Mouse (Mus musculus) embryonic facial prominence, embryonic 14.5 days (tissue): Measurements from ENCODE around the gene Stoml2. TPM values are rescaled to one million over a fixed set of nuclear protein-coding genes. Genes with fewer than 3 reads are reported as not detected.

Experiments
- ATAC-seq: fragments of 200-750 bp; cut with Nextera tagmentation; 2 replicates; pipeline ENCODE4 v1.8.0; 2017; ENCODE audit warnings: low read depth, moderate number of reproducible peaks, moderate TSS enrichment
- DNase-seq: peaks from one replicate; pipeline ENCODE4 v3.0.0-alpha.2; 2015; ENCODE audit warnings: low spot score
- H3K27ac ChIP-seq: fragments of 300-500 bp; sonication (generic); replicated peaks from 2 replicates; pipeline ENCODE4 v1.5.1; 2014; ENCODE audit warnings: low read depth, mild to moderate bottlenecking, low read length, moderate library complexity
- H3K27me3 ChIP-seq: fragments of 300-500 bp; sonication (generic); replicated peaks from 2 replicates; pipeline ENCODE4 v1.6.1; 2014; ENCODE audit warnings: low read length; ENCODE audit not compliant: control insufficient read depth, insufficient read depth
- H3K36me3 ChIP-seq: fragments of 300-500 bp; sonication (generic); 2 replicates; pipeline ENCODE4 v1.6.1; 2014; ENCODE audit warnings: low read length, mixed read lengths; ENCODE audit not compliant: control insufficient read depth, insufficient read depth
- H3K4me1 ChIP-seq: fragments of 300-500 bp; sonication (generic); 2 replicates; pipeline ENCODE4 v1.6.1; 2014; ENCODE audit warnings: antibody characterized with exemption, low read length; ENCODE audit not compliant: control insufficient read depth, insufficient read depth
- H3K4me2 ChIP-seq: fragments of 300-500 bp; sonication (generic); 2 replicates; pipeline ENCODE4 v1.6.1; 2014; ENCODE audit warnings: low read depth, mild to moderate bottlenecking, low read length, moderate library complexity, mixed read lengths
- H3K4me3 ChIP-seq: fragments of 300-500 bp; sonication (generic); 2 replicates; pipeline ENCODE4 v1.5.1; 2014; ENCODE audit warnings: low read depth, mild to moderate bottlenecking, low read length
- H3K9ac ChIP-seq: fragments of 300-500 bp; sonication (generic); 2 replicates; pipeline ENCODE4 v1.6.1; 2014; ENCODE audit warnings: low read depth, mild to moderate bottlenecking, low read length, moderate library complexity, mixed read lengths
- H3K9me3 ChIP-seq: fragments of 300-500 bp; sonication (generic); 2 replicates; pipeline ENCODE4 v1.6.1; 2016; ENCODE audit warnings: low read length; ENCODE audit not compliant: control insufficient read depth
- WGBS: fragments of 180-500 bp; shearing (Covaris S2); extraction: QIAGEN DNeasy Blood & Tissue Kit; methylation state at CpG from one replicate; pipeline ENCODE4 v1.1.7; 2014; 5-methylcytosine and 5-hydroxymethylcytosine counted together
- polyA plus RNA-seq: library from polyadenylated mRNA; unstranded; fragments of >200 nt; fragmentation: Nextera tagmentation; extraction: Ambion mirVana; gene quantifications from 2 replicates; pipeline ENCODE4 v1.2.1, GENCODE M21; 2014

Gene Stoml2
- polyA plus RNA-seq, 1 experiment from 2014 or later: 285 TPM

DNA sequence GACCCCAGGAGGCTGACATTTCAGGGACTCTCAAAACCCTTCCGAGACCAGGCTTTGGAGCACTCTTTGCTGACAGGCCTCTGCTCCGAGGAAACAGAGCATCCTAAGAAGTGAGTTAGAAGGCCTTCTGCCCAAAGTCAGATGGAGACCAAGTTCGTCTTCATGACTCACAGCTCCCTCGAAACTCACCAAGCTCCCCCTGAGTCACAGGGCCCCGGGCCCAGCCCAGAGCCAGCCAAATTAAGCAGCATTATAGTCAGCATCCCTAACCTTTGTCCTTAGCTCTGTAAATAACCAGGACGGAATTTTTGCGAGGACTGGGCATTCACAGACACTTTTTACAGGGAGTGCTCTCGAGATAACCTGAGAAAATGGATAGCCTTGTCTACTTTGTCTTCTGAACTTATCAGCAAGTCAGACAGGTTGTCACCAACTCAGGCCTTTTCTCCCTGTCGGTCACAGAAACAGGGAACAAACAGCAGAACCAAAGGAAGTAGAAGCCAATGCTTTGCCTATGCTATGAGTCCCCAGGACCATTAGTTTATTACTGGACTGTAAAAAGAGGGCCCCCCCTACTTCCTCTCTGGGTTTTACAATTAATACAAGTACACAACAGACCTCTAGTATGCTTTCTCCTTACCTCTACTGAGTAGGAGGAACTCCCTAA is 9.5 kb upstream of the Stoml2 start:
- H3K36me3 ChIP-seq: peaks cover 7% of the 10 kb centered on the region; the same call in 1 of the 2 replicates
- H3K27me3 ChIP-seq: no peaks in the 10 kb centered on the region
- H3K27ac ChIP-seq: 0 out of 2 replicates have a peak overlapping the region, but pooled peaks have one; percentile 5
- no peak overlapping the region for H3K4me3 ChIP-seq
- DNase-seq (no peak), ATAC-seq (no peak)
- no peak overlapping the region; the same call in 1 of the 2 replicates for H3K4me2 ChIP-seq
- peaks cover 22% of the 10 kb centered on the region for H3K4me1 ChIP-seq
- no peaks in the 10 kb centered on the region for H3K9me3 ChIP-seq
- no peak overlapping the region for H3K9ac ChIP-seq
- WGBS: 77% methylated on average over 9 of the region's 9 CpGs

DNA sequence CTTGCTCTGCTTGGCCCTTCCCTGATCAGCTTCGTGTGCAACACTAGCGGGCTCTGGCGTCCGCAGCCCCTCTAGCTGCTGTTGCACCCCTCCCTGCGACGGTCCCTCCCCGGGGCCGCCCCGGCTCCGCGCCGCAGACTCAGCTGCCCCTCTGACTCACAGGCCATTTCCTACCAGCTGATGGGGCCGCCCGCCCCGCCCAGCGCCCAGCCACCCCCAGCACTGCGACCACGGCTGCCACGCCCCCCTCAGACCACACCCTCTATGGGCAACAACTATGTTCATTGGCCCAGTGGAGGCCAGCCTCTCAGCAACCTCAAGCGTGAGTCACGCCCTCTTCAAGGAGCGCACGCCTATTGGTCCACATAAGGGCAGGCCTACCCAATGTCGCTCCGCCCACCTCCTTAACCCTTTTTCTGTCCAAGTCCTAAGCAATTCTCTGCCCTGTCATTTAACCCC is 8.6 kb upstream of the Stoml2 start:
- Histone ChIP-seq H3K9me3 (no peaks in the 10 kb centered on the region), H3K27me3 (no peaks in the 10 kb centered on the region), H3K4me3 (peak overlapping the region; percentile 70), H3K9ac (peak overlapping the region; percentile 78), H3K27ac (peak overlapping the region; percentile 67; the same call in 1 of the 2 replicates), H3K36me3 (peaks cover 13% of the 10 kb centered on the region), H3K4me2 (peak overlapping the region; percentile 87), H3K4me1 (peaks cover 22% of the 10 kb centered on the region)
- 1% methylated on average over 8 of the region's 25 CpGs for WGBS
- ATAC-seq (peak; percentile 98), DNase-seq (peak; percentile 99)

DNA sequence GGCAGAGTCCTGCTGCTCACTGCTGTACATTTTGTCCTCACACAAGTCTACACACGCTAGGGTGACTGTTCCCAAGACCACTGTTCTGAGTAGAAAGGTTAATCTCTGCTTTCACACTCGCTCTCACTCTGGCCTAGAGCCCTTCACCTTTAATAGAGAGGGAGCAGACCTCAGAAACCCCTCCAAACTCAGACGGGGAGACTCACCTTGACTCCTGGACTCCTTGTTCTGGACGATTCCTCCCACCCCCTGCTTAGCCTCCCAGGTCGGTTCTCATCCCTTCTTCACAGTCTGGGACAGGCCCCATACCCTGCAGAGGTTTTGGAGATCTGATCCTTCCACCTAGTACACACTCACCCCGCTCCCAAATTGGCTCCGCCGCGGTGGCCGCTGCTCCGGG is 8.1 kb upstream of the Stoml2 start:
- peaks cover 15% of the 10 kb centered on the region for H3K36me3 ChIP-seq
- H3K9ac ChIP-seq: peak overlapping the region; percentile 78
- 2% methylated on average over 11 of the region's 11 CpGs for WGBS
- H3K4me2 ChIP-seq: peak overlapping the region; percentile 87
- H3K9me3 ChIP-seq: no peaks in the 10 kb centered on the region
- peak overlapping the region; percentile 70 for H3K4me3 ChIP-seq
- no peaks in the 10 kb centered on the region for H3K27me3 ChIP-seq
- H3K27ac ChIP-seq: peak overlapping the region; percentile 67; the same call in 1 of the 2 replicates
- DNase-seq (no peak), ATAC-seq (peak; percentile 6)
- peaks cover 17% of the 10 kb centered on the region for H3K4me1 ChIP-seq

DNA sequence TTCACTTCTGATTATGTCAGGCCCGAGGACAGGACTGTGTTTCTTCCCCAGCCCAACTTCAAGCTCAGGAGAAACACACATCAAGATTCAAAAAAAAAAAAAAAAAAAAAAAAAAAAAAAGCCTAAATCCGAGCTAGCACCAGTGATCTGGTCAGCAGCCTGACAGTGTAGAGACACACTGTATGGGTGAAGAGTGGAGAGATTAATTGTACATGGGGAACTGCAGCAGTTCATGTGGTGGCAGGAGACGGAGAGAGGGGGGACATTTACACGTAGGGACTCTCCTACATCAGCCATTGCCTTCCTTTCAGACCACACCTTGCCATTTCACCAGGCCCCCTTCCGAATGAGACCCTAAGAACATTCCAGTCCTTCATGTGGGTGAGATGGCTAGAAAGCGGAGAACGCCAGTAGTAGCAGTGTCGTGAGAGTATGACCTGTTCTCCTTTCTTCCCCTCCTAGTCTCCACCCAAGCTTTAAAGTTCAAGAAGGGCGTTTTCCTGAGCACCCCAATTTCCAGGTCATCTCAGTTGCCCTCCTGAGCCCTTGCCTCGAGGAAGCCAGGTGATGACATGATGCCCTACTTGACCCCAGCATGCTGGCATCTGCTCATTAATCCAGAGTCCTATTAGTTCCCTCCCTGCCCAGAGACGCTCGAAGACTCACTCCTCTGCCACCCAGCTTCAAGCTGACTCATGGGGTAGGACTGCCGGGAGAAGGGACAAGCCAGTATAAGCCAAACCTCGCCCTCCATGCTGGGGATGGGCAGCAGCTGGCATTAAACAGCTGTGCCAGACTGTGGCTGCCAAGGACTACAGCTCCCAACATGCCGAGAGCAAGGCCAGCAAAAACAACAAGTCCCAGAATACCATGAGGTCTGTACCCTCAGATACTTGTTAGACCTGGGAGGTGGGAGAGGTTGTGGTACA is 7.3 kb upstream of the Stoml2 start:
- Histone ChIP-seq H3K4me2 (peak overlapping the region; percentile 87), H3K4me1 (peaks cover 10% of the 10 kb centered on the region; the same call in 1 of the 2 replicates), H3K27me3 (no peaks in the 10 kb centered on the region), H3K9me3 (no peaks in the 10 kb centered on the region), H3K9ac (peak overlapping the region; percentile 78), H3K27ac (peak overlapping the region; percentile 67; the same call in 1 of the 2 replicates), H3K36me3 (peaks cover 23% of the 10 kb centered on the region), H3K4me3 (peak overlapping the region; percentile 70)
- peak; percentile 55 for DNase-seq
- 56% methylated on average over 15 of the region's 15 CpGs for WGBS
- ATAC-seq: no peak

DNA sequence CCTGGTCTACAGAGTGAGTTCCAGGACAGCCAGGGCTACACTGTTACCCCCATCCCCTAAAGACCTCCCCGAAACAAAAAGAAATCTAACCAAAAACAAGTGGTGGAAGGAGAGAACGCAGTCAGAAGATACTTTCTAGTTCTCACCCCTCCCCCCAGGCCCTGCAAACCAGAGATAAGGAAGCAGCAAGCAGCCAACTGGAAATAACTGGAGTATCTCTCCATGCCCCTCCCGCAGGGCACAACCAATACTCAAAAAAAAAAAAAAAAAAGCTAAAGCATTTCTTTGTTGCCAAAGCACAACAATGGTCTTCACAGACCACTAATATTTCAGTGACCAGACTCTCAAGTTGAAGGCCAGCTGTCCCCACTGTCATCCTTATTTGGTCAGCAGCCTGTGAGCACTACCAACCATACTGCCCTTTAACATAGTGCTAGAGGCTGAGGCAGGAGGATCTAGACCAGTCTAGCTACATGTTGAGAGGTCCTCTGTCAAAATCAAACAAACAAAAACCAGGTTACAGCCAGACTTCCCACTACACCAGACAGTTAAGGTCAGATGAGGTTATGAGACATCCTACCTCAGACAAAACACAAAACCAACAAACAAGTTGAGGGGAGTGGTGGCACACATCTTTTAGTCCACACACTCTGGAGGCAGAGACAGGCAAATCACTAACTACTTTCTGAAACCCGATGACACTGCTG is 6.5 kb upstream of the Stoml2 start:
- no peak for DNase-seq
- 68% methylated on average over 4 of the region's 4 CpGs for WGBS
- no peak overlapping the region for H3K9ac ChIP-seq
- no peak overlapping the region for H3K27ac ChIP-seq
- H3K36me3 ChIP-seq: peaks cover 30% of the 10 kb centered on the region
- no peaks in the 10 kb centered on the region for H3K27me3 ChIP-seq
- no peak overlapping the region for H3K4me2 ChIP-seq
- no peak for ATAC-seq
- no peaks in the 10 kb centered on the region for H3K9me3 ChIP-seq
- H3K4me1 ChIP-seq: peaks cover 10% of the 10 kb centered on the region; the same call in 1 of the 2 replicates
- no peak overlapping the region for H3K4me3 ChIP-seq

DNA sequence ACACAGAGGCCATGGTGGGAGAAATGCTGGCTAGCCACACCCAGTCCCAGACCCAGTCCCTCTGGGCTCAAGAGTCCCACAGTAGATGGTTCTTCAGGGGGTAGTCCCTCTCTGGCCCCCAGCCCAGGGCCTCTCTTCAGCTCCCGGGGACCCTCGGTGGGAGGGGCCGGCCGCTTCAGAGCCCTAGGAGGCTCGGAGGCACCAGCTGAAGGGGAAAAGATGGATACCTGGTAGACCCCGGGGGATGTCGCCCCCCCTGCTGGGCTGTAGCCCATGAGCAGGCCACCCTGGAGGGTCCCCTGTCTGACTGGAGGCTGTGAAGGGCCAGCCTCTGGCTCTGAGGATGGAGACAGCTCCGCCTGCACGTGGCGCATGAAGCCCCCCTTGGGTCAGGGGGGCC is 4.8 kb upstream of the Stoml2 start:
- Histone ChIP-seq H3K9me3 (no peaks in the 10 kb centered on the region), H3K36me3 (peaks cover 33% of the 10 kb centered on the region), H3K27me3 (no peaks in the 10 kb centered on the region), H3K9ac (no peak overlapping the region), H3K4me1 (peaks cover 10% of the 10 kb centered on the region; the same call in 1 of the 2 replicates), H3K4me3 (no peak overlapping the region), H3K4me2 (no peak overlapping the region), H3K27ac (no peak overlapping the region)
- ATAC-seq (no peak), DNase-seq (no peak)
- 84% methylated on average over 8 of the region's 10 CpGs for WGBS

DNA sequence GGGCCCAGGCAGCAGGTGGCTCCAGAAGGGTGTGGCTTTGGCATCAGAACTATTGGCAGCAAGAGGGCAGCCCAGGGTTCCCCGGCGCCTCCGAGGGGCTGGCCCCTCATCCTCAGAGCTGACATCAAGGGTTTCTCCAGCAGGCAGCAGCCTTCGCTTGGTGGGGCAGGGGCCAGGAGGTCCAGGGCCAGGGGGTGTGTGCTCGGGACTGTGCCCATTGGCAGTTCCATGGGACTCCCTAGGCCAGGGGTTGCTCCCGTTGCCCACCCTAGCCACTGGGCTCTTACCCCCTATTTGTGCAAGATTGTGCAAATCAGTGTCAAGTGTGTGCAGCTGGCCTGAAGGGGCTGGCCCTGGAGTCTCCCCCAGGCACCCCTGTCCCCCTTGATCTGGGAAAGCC is 4.3 kb upstream of the Stoml2 start:
- peaks cover 33% of the 10 kb centered on the region for H3K36me3 ChIP-seq
- no peaks in the 10 kb centered on the region for H3K27me3 ChIP-seq
- ATAC-seq (no peak), DNase-seq (no peak)
- H3K27ac ChIP-seq: no peak overlapping the region
- 96% methylated on average over 6 of the region's 6 CpGs for WGBS
- no peaks in the 10 kb centered on the region for H3K9me3 ChIP-seq
- no peak overlapping the region for H3K4me2 ChIP-seq
- no peak overlapping the region for H3K9ac ChIP-seq
- peaks cover 10% of the 10 kb centered on the region; the same call in 1 of the 2 replicates for H3K4me1 ChIP-seq
- no peak overlapping the region for H3K4me3 ChIP-seq

DNA sequence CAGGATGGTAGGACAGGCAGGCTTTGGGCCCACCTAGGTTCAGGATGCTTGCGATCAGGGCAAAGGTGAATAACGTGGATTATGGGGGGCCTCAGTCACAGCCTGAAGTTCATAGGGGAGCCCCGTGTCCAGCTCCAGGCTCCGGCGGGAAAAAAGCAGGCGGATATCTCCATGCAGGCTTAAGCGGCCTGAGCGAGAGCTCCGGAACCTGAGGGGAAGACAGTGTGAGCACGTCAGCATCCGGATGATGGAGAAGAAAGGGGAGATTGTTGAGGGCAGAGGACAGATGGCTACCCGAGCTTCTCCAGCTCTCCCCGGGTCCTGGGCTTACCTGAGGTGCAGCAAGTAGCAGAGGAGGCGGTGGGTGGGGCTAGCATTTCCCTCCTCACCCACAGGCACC is 2.0 kb upstream of the Stoml2 start:
- no peak overlapping the region for H3K27ac ChIP-seq
- no peaks in the 10 kb centered on the region for H3K9me3 ChIP-seq
- H3K4me2 ChIP-seq: no peak overlapping the region
- DNase-seq (no peak), ATAC-seq (no peak)
- H3K9ac ChIP-seq: no peak overlapping the region
- 85% methylated on average over 14 of the region's 14 CpGs for WGBS
- peaks cover 5% of the 10 kb centered on the region; the same call in 1 of the 2 replicates for H3K4me1 ChIP-seq
- no peak overlapping the region for H3K4me3 ChIP-seq
- peaks cover 46% of the 10 kb centered on the region for H3K36me3 ChIP-seq
- no peaks in the 10 kb centered on the region for H3K27me3 ChIP-seq
